Mouse (Mus musculus) spleen, adult 2 months (tissue): Measurements from ENCODE around the gene Rgs10. TPM values are rescaled to one million over a fixed set of nuclear protein-coding genes. Genes with fewer than 3 reads are reported as not detected.

ENCODE experiments used
- DNase-seq, 2 experiments: peaks; one replicate each; pipeline versions ENCODE4 v3.0.0 to v3.0.0-alpha.2; 2012 to 2021; ENCODE audit warnings: low spot score in 2 of 2, low read depth in 1 of 2
- H3K27ac ChIP-seq: fragments of 200-500 bp; 2 replicates; pipeline ENCODE4 v1.5.1; 2012; ENCODE audit warnings: low read length, inconsistent platforms; ENCODE audit not compliant: insufficient read depth
- H3K27me3 ChIP-seq: fragments of 200-500 bp; 2 replicates; pipeline ENCODE4 v1.6.1; 2012; ENCODE audit warnings: mild to moderate bottlenecking, moderate library complexity, low read length, inconsistent platforms; ENCODE audit not compliant: control insufficient read depth, insufficient read depth
- H3K36me3 ChIP-seq: fragments of 200-500 bp; 2 replicates; pipeline ENCODE4 v1.6.1; 2012; ENCODE audit warnings: mild to moderate bottlenecking, low read length, inconsistent platforms; ENCODE audit not compliant: control insufficient read depth, insufficient read depth
- H3K4me1 ChIP-seq: fragments of 200-500 bp; 2 replicates; pipeline ENCODE4 v1.6.1; 2011; ENCODE audit warnings: inconsistent platforms; ENCODE audit not compliant: control insufficient read depth, insufficient read depth, insufficient read length
- H3K4me3 ChIP-seq: fragments of 200-500 bp; 2 replicates; pipeline ENCODE4 v1.5.1; 2011; ENCODE audit warnings: mild to moderate bottlenecking, inconsistent platforms; ENCODE audit not compliant: insufficient read depth, insufficient read length; ENCODE audit errors: extremely low read depth
- CTCF ChIP-seq: fragments of 200-500 bp; IDR thresholded peaks from 2 replicates; pipeline ENCODE4 v1.5.1; 2011; ENCODE audit warnings: mild to moderate bottlenecking, inconsistent platforms; ENCODE audit not compliant: insufficient read depth, insufficient read length, insufficient replicate concordance; ENCODE audit errors: extremely low read depth
- POLR2A ChIP-seq: fragments of 200-500 bp; IDR thresholded peaks from 2 replicates; pipeline ENCODE4 v1.6.1; 2011; ENCODE audit warnings: low read depth, low read length, inconsistent platforms
- WGBS: fragments of 180-500 bp; shearing (Covaris S2); methylation state at CpG from one replicate; pipeline ENCODE4 v1.1.7; 2018; 5-methylcytosine and 5-hydroxymethylcytosine counted together
- polyA plus RNA-seq: library from polyadenylated mRNA; depleted of rRNA; stranded (reverse); fragments of >200 nt; gene quantifications from 2 replicates; pipeline ENCODE4 v1.2.3, GENCODE M21; 2012

Gene Rgs10
- polyA plus RNA-seq, 1 experiment = 21.6 TPM

GRCm38 (mm10) chr7:128368828-128369227, 49.7 kb downstream of the Rgs10 start:
- Histone ChIP-seq H3K4me3 (no peak overlapping the region), H3K36me3 (no peaks in the 10 kb centered on the region), H3K4me1 (peaks cover 8% of the 10 kb centered on the region), H3K27me3 (no peaks in the 10 kb centered on the region), H3K27ac (no peak overlapping the region)
- TF ChIP-seq POLR2A = no peak
- no peak for TF ChIP-seq CTCF
- 49% methylated on average over 6 of the region's 6 CpGs for whole genome bisulfite sequencing
- DNase-seq = no peak

DNA sequence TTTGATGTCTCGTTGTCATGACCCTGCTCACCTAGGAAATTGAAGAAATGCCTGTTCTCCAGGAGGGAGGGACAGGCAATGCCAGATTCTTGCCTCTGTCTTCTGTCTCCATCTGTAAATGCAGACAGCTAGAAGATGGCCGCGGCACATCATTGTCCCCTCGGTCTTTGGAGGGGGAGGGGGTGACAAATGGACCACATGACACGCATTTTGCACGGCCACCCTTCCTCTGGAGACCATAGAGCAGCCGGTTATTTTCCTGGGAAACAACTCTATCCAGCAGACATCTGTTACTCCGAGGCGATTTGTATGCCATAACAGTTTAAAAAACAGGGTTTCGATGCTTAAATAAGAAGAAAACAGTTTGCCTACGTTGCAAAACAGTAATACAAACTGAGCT, 51.9 kb downstream of the Rgs10 start:
- no peak for TF ChIP-seq CTCF
- TF ChIP-seq POLR2A = no peak
- DNase-seq = no peak
- H3K27ac ChIP-seq = no peak overlapping the region
- WGBS = 81% methylated on average over 11 of the region's 11 CpGs
- H3K4me3 ChIP-seq = no peak overlapping the region
- no peaks in the 10 kb centered on the region for H3K36me3 ChIP-seq
- H3K4me1 ChIP-seq = peaks cover 5% of the 10 kb centered on the region; the same call in 1 of the 2 replicates
- H3K27me3 ChIP-seq = no peaks in the 10 kb centered on the region

DNA sequence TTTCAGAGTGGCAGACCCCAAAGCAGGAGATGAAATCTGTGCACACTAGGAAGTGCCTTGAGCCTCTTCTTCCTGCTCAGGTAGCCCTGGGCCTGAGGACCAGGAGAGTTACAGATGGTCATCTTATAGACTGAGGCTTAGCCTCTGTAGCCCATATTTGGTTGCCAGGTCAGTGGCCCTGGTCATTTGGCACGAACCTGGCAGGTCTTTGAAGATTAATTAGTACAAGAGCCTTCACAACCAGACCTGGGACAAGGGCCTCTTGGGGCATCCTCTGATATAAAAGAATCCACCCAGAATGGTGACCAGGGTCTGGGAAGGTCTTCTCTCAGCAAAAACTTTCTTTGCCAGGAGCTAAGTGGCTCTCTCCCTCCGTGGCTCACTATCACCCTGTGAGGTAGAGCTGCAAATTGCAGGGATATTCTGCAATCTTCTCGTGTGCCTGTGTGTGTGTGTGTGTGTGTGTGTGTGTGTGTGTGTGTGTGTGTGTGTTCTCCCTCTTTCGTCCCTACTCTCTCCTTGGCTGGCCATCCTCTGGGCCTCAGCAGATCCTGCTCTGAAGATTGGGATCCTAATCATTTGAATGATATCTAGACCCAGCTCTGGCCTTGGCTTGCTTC, 53.4 kb downstream of the Rgs10 start:
- Histone ChIP-seq H3K36me3 (no peaks in the 10 kb centered on the region), H3K27me3 (no peaks in the 10 kb centered on the region), H3K4me3 (no peak overlapping the region), H3K27ac (no peak overlapping the region), H3K4me1 (peaks cover 5% of the 10 kb centered on the region; the same call in 1 of the 2 replicates)
- DNase-seq = no peak
- no peak for TF ChIP-seq CTCF
- TF ChIP-seq POLR2A = no peak
- WGBS = 72% methylated on average over 4 of the region's 4 CpGs

DNA sequence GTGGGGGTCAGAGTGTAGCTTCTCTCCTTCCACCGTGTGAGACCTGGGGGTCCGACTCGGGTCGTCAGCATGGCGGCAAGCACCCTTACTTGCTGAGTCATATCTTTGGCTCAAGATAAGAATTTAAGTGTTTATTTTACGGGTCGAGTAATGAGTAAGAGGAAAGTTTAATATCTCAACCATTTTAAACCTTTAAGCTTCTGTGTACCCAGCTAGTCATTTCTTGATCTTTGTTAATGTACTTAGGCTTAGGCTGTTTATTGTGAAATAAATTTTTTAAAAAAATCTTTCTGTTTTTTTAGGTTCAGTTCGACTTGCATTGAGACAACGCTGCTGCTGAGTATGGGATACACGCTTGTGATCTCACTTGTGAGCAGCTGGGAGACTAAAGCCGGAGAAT, 54.0 kb downstream of the Rgs10 start:
- TF ChIP-seq POLR2A = no peak
- no peak for TF ChIP-seq CTCF
- 86% methylated on average over 11 of the region's 11 CpGs for WGBS
- no peaks in the 10 kb centered on the region for H3K36me3 ChIP-seq
- H3K27me3 ChIP-seq = no peaks in the 10 kb centered on the region
- no peak overlapping the region for H3K27ac ChIP-seq
- no peak for DNase-seq
- no peak overlapping the region for H3K4me3 ChIP-seq
- peaks cover 5% of the 10 kb centered on the region; the same call in 1 of the 2 replicates for H3K4me1 ChIP-seq

DNA sequence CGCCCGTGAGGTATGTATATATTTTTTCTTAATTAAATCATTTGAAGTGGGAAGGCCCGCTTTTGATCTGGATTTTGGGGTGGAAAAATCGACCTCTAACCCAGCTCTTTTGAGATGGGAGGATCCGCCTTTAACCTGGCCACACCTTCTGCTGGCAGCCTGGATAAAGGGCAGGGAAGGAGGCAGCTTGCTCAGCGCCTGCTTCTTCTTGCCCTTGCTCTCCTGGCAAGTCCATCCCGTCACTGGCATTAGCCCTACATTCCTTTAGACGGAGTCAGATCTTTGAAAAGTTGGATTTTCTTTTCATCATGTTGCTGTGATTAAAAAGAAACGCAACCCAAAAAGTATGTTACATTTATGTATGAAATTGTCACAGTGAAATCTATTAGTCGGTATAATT, 54.8 kb downstream of the Rgs10 start:
- DNase-seq = peak in 1 of 2 experiments; percentile 1
- H3K4me3 ChIP-seq = no peak overlapping the region
- H3K4me1 ChIP-seq = no peaks in the 10 kb centered on the region
- TF ChIP-seq POLR2A (no peak), CTCF (no peak)
- no peaks in the 10 kb centered on the region for H3K27me3 ChIP-seq
- WGBS = 76% methylated on average over 10 of the region's 10 CpGs
- H3K36me3 ChIP-seq = no peaks in the 10 kb centered on the region
- H3K27ac ChIP-seq = no peak overlapping the region

DNA sequence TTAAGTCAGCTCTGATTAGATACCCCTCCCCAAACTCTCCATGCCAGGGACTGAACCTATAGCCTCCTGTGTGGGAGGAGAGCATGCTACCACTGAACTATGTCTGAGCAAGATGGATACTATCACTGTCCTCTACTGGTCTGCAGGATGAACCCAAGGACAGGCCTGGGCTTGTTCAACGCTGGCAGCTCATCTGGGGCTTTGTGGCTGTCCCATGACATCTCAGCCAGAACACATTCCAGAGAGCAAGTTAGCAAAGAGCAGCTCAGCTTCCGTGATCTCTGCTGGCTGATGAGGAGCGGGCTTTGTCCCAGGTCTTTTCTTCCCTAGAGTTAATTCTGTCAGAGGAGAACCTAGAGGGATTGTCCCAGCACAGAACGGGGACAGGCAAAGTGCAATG, 55.6 kb downstream of the Rgs10 start:
- Histone ChIP-seq H3K36me3 (no peaks in the 10 kb centered on the region), H3K4me1 (no peaks in the 10 kb centered on the region)
- TF ChIP-seq CTCF (no peak), POLR2A (no peak)

DNA sequence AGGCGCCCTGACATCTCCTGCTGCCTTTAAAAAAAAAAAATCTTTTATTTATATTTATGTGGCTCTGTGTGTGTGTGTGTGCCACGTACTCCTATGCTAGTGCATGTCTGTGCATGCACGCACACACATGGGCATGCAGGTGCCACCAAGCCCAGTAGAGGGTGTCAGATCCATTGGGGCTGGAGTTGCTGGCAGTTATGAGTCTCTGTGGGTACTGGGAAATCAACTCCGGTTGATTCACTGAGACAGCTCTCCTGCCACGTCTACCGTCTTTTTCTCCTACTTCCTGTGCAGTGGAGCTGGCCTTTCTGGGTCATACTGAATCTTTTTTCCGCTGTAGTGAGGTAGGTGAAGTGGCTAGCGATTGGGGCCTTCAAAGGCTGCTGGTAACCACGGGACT, 58.8 kb downstream of the Rgs10 start:
- Histone ChIP-seq H3K4me1 (no peaks in the 10 kb centered on the region), H3K27me3 (no peaks in the 10 kb centered on the region), H3K4me3 (no peak overlapping the region), H3K27ac (no peak overlapping the region), H3K36me3 (no peaks in the 10 kb centered on the region)
- TF ChIP-seq CTCF = no peak; the same call in 1 of the 2 replicates
- 69% methylated on average over 9 of the region's 9 CpGs for WGBS
- no peak for DNase-seq

More for the DNA sequence above, 55.6 kb downstream of the Rgs10 start:
- Histone ChIP-seq H3K27ac (no peak overlapping the region), H3K27me3 (no peaks in the 10 kb centered on the region), H3K4me3 (no peak overlapping the region)
- 88% methylated on average over 4 of the region's 4 CpGs for WGBS
- peak in 1 of 2 experiments; percentile 1 for DNase-seq
